Comparison of ENCODE assay signal across 8 mouse cellular contexts in genomic region chr5:34659686-34660590, GRCm38 (mm10). TPM values are rescaled to one million over a fixed set of nuclear protein-coding genes. Genes with fewer than 3 reads are reported as not detected.
DNase-seq lines count a peak whose midpoint lies in the region; ATAC-seq lines count a peak whose summit lies in the region.

Gene Nop14, minus strand, starts transcription at chr5:34660148.
Gene Grk4, plus strand, starts transcription at chr5:34660379.

- peak within 1 kb of the TSS; percentile 73 to 97 for H3K4me3 ChIP-seq in heart, embryonic 14.5 days (ENCODE audit: control insufficient read depth in 1 of 2, insufficient read depth in 1 of 2, low read depth in 1 of 2, low read length in 2 of 2)
- H3K4me3 ChIP-seq in liver, embryonic 13.5 days (replicated peaks), result peak within 1 kb of the TSS; percentile 72
- H3K4me3 ChIP-seq in stomach, embryonic 16.5 days (replicated peaks; ENCODE audit: low read length), result peak within 1 kb of the TSS; percentile 73

- peak within 1 kb of the TSS; percentile 78 for H3K4me2 ChIP-seq in heart, embryonic 14.5 days (ENCODE audit: low read length)
- peak within 1 kb of the TSS; percentile 93 for H3K4me2 ChIP-seq in liver, embryonic 13.5 days
- H3K4me2 ChIP-seq in stomach, embryonic 16.5 days (ENCODE audit: low read depth, low read length), result peak within 1 kb of the TSS; percentile 69

- H3K4me1 ChIP-seq in heart, embryonic 14.5 days (ENCODE audit: control insufficient read depth in 2 of 2, insufficient read depth in 2 of 2, low read length in 2 of 2), result peaks cover 4 to 20% of the 10 kb centered on the region in 2 experiments
- peaks cover 32% of the 10 kb centered on the region for H3K4me1 ChIP-seq in liver, embryonic 13.5 days (replicated peaks)
- peaks cover 7% of the 10 kb centered on the region; the same call in 1 of the 2 replicates for H3K4me1 ChIP-seq in stomach, embryonic 16.5 days (ENCODE audit: control insufficient read depth, insufficient read depth, low read length)

- no peaks in the 10 kb centered on the region for H3K27me3 ChIP-seq in heart, embryonic 14.5 days (ENCODE audit: control insufficient read depth, insufficient read depth, low read length)
- no peaks in the 10 kb centered on the region for H3K27me3 ChIP-seq in liver, embryonic 13.5 days
- H3K27me3 ChIP-seq in stomach, embryonic 16.5 days (ENCODE audit: control insufficient read depth, insufficient read depth, low read length), result no peaks in the 10 kb centered on the region

- ATAC-seq in CD4-positive, CD25-positive, alpha-beta regulatory T cell, adult 4 months, result peak; percentile 94
- peak; percentile 99 for ATAC-seq in heart, embryonic 14.5 days (ENCODE audit: insufficient number of reproducible peaks, insufficient read depth, low FRiP score, low read depth)
- peak; percentile 99 for ATAC-seq in liver, embryonic 13.5 days (ENCODE audit: low read depth)
- peak; percentile 100 for ATAC-seq in stomach, embryonic 16.5 days (ENCODE audit: insufficient read depth, low FRiP score)

- DNase-seq in c-Kit-negative CD71-positive TER-119-positive erythroid progenitor cells, embryonic 14.5 days (ENCODE audit: low read depth, low spot score), result peak; percentile 99
- peak; percentile 100 for DNase-seq in fibroblast of lung, adult 2 months (ENCODE audit: low read depth)
- peak; percentile 100 for DNase-seq in kidney, postnatal 14 days
- DNase-seq in liver, embryonic 13.5 days, result peak; percentile 99
- DNase-seq in neural tube, embryonic 10.5 days (ENCODE audit: extremely low spot score, low spot score), result peak; percentile 99

- H3K36me3 ChIP-seq in heart, embryonic 14.5 days (ENCODE audit: control insufficient read depth, insufficient read depth, low read length), result peaks cover 27% of the 10 kb centered on the region
- peaks cover 27% of the 10 kb centered on the region for H3K36me3 ChIP-seq in liver, embryonic 13.5 days
- H3K36me3 ChIP-seq in stomach, embryonic 16.5 days (ENCODE audit: control insufficient read depth, insufficient read depth, low read length), result no peaks in the 10 kb centered on the region

- peak within 1 kb of the TSS; percentile 83 for H3K9ac ChIP-seq in heart, embryonic 14.5 days (ENCODE audit: low read length)
- peak within 1 kb of the TSS; percentile 84 for H3K9ac ChIP-seq in liver, embryonic 13.5 days
- H3K9ac ChIP-seq in stomach, embryonic 16.5 days (ENCODE audit: low read length), result peak within 1 kb of the TSS; percentile 80

- WGBS in heart, embryonic 14.5 days, result under 1% methylated on average over 60 of the region's 60 CpGs
- under 1% methylated on average over 60 of the region's 60 CpGs for WGBS in liver, embryonic 13.5 days (ENCODE audit: insufficient replicate concordance)
- under 1% methylated on average over 60 of the region's 60 CpGs for WGBS in stomach, embryonic 16.5 days

- no peaks in the 10 kb centered on the region for H3K9me3 ChIP-seq in heart, embryonic 14.5 days (ENCODE audit: control insufficient read depth, low read length)
- H3K9me3 ChIP-seq in liver, embryonic 13.5 days (replicated peaks), result no peaks in the 10 kb centered on the region
- H3K9me3 ChIP-seq in stomach, embryonic 16.5 days (replicated peaks; ENCODE audit: control insufficient read depth, low read length), result no peaks in the 10 kb centered on the region

- peak within 1 kb of the TSS; percentile 89 to 94 for H3K27ac ChIP-seq in heart, embryonic 14.5 days (replicated peaks in 1 of 2; ENCODE audit: control insufficient read depth in 1 of 2, insufficient read depth in 1 of 2, low read depth in 2 of 2, low read length in 2 of 2)
- H3K27ac ChIP-seq in liver, embryonic 13.5 days, result peak within 1 kb of the TSS; percentile 95
- H3K27ac ChIP-seq in stomach, embryonic 16.5 days (ENCODE audit: low read length), result peak within 1 kb of the TSS; percentile 89

RNA-seq across cellular contexts. Expression of gene Nop14, which starts in this region (rescaled TPM):
- polyA plus RNA-seq in CD4-positive, CD25-positive, alpha-beta regulatory T cell, adult 4 months (2017; shearing (Covaris generic)), result 10 to 100 TPM; 28.1 to 31.6 TPM
- polyA plus RNA-seq in heart, embryonic 14.5 days (2014; fragmentation: Nextera tagmentation; extraction: Ambion mirVana), result 14.1 and 16.3 TPM in 2 replicates
- 19.8 and 24.2 TPM in 2 replicates for polyA plus RNA-seq in liver, embryonic 13.5 days (2015; fragmentation: Nextera tagmentation; extraction: Ambion mirVana)
- polyA plus RNA-seq in stomach, embryonic 16.5 days (2015; fragmentation: Nextera tagmentation; extraction: Ambion mirVana), result 20.8 and 24.3 TPM in 2 replicates

RNA-seq across cellular contexts. Expression of gene Grk4, which starts in this region (rescaled TPM):
- polyA plus RNA-seq in CD4-positive, CD25-positive, alpha-beta regulatory T cell, adult 4 months (2017; shearing (Covaris generic)), result 1 to 10 TPM; 3.0 to 6.4 TPM
- polyA plus RNA-seq in heart, embryonic 14.5 days (2014; fragmentation: Nextera tagmentation; extraction: Ambion mirVana), result 2.0 and 2.1 TPM in 2 replicates
- polyA plus RNA-seq in liver, embryonic 13.5 days (2015; fragmentation: Nextera tagmentation; extraction: Ambion mirVana), result 0.42 and 0.67 TPM in 2 replicates
- 2.1 TPM in 2 replicates for polyA plus RNA-seq in stomach, embryonic 16.5 days (2015; fragmentation: Nextera tagmentation; extraction: Ambion mirVana)

Comparison
In these comparisons a context has a peak if more than half of its experiments do, and no peak if none do; other contexts are left out.
1. Peak in every context shown above with its lines: DNase-seq, ATAC-seq, H3K4me3 ChIP-seq and H3K27ac ChIP-seq.